Mouse (Mus musculus) liver, embryonic 14.5 days (tissue): ENCODE measurements around the gene Gse1. TPM values are rescaled to one million over a fixed set of nuclear protein-coding genes. Genes with fewer than 3 reads are reported as not detected.

Experiments
- ATAC-seq: fragments of 200-750 bp; cut with Nextera tagmentation; 2 replicates; pipeline ENCODE4 v1.8.0; 2017; ENCODE audit warnings: moderate number of reproducible peaks, mild to moderate bottlenecking, moderate library complexity; ENCODE audit not compliant: insufficient read depth
- DNase-seq, 3 experiments: peaks; one replicate each; pipeline ENCODE4 v3.0.0-alpha.2; 2012 to 2013; ENCODE audit warnings: low read depth in 3 of 3, low spot score in 3 of 3
- H3K27ac ChIP-seq: fragments of 300-500 bp; sonication (generic); 2 replicates; pipeline ENCODE4 v1.5.1; 2014; ENCODE audit warnings: moderate library complexity, mild to moderate bottlenecking, control low read depth, inconsistent platforms
- H3K27me3 ChIP-seq: fragments of 300-500 bp; sonication (generic); 2 replicates; pipeline ENCODE4 v1.6.1; 2014; ENCODE audit warnings: mild to moderate bottlenecking, low read length, moderate library complexity; ENCODE audit not compliant: control insufficient read depth, insufficient read depth
- H3K36me3 ChIP-seq: fragments of 300-500 bp; sonication (generic); replicated peaks from 2 replicates; pipeline ENCODE4 v1.6.1; 2014; ENCODE audit warnings: low read depth; ENCODE audit not compliant: control insufficient read depth, insufficient read depth
- H3K4me1 ChIP-seq, 2 experiments: fragments of 200-500 bp in 1 of 2; fragments of 300-500 bp in 1 of 2; sonication (generic) in 1 of 2; replicated peaks; 2 replicates each; pipeline ENCODE4 v1.6.1; 2012 to 2014; ENCODE audit warnings: antibody characterized with exemption in 1 of 2, inconsistent platforms in 1 of 2, low read length in 1 of 2; ENCODE audit not compliant: control insufficient read depth in 2 of 2, insufficient read depth in 2 of 2
- H3K4me2 ChIP-seq: fragments of 300-500 bp; sonication (generic); 2 replicates; pipeline ENCODE4 v1.6.1; 2014; ENCODE audit warnings: low read depth, mild to moderate bottlenecking, control low read depth, moderate library complexity
- H3K4me3 ChIP-seq, 2 experiments: fragments of 200-500 bp in 1 of 2; fragments of 300-500 bp in 1 of 2; sonication (generic) in 1 of 2; 2 replicates each; pipeline ENCODE4 v1.5.1; 2012 to 2014; ENCODE audit warnings: low read depth in 2 of 2, low read length in 2 of 2, mild to moderate bottlenecking in 2 of 2, control low read depth in 1 of 2, inconsistent platforms in 1 of 2, moderate library complexity in 1 of 2; ENCODE audit not compliant: insufficient read depth in 1 of 2
- H3K9ac ChIP-seq: fragments of 300-500 bp; sonication (generic); replicated peaks from 2 replicates; pipeline ENCODE4 v1.6.1; 2014; ENCODE audit warnings: mild to moderate bottlenecking, control low read depth, moderate library complexity
- H3K9me3 ChIP-seq: fragments of 300-500 bp; sonication (generic); 2 replicates; pipeline ENCODE4 v1.6.1; 2016; ENCODE audit warnings: low read length, mixed read lengths; ENCODE audit not compliant: control insufficient read depth
- CTCF ChIP-seq: IDR thresholded peaks from 2 replicates; pipeline ENCODE4 v1.5.1; 2016; ENCODE audit warnings: antibody characterized with exemption, low read depth, control low read depth
- EP300 ChIP-seq: IDR thresholded peaks from 2 replicates; pipeline ENCODE4 v1.6.1; 2016; ENCODE audit warnings: antibody characterized with exemption, low read depth
- WGBS: fragments of 180-500 bp; shearing (Covaris S2); extraction: QIAGEN DNeasy Blood & Tissue Kit; methylation state at CpG from one replicate; pipeline ENCODE4 v1.1.7; 2014; ENCODE audit not compliant: insufficient replicate concordance; 5-methylcytosine and 5-hydroxymethylcytosine counted together
- polyA plus RNA-seq, 2 experiments: library from polyadenylated mRNA; depleted of rRNA in 1 of 2; stranded (reverse) in 1 of 2; unstranded in 1 of 2; fragments of >200 nt; fragmentation: Nextera tagmentation in 1 of 2; extraction: Ambion mirVana in 1 of 2; gene quantifications; 2 replicates each; pipeline versions ENCODE4 v1.2.1 to v1.2.3; 2012 to 2014

The Gse1 gene
- polyA plus RNA-seq, 2 experiments, result 11.4 to 14.9 TPM

GRCm38 (mm10) chr8:120517666-120518410 lies 289.6 kb downstream of the Gse1 start:
- 67% methylated on average over 11 of the region's 11 CpGs for WGBS
- H3K4me1 ChIP-seq, result peaks cover 2 to 9% of the 10 kb centered on the region in 2 experiments; a peak in 3 of 4 replicates

GRCm38 (mm10) chr8:120518736-120519534 lies 290.7 kb downstream of the Gse1 start:
- DNase-seq (no peak), ATAC-seq (peak; percentile 38; the same call in 1 of the 2 replicates)
- H3K9me3 ChIP-seq, result no peaks in the 10 kb centered on the region
- H3K4me2 ChIP-seq, result no peak overlapping the region
- WGBS, result 85% methylated on average over 14 of the region's 14 CpGs
- no peak overlapping the region for H3K27ac ChIP-seq
- H3K9ac ChIP-seq, result no peak overlapping the region
- H3K4me3 ChIP-seq, result no peak overlapping the region
- H3K27me3 ChIP-seq, result no peaks in the 10 kb centered on the region
- H3K36me3 ChIP-seq, result peaks cover 8% of the 10 kb centered on the region
- TF ChIP-seq EP300, result no peak
- TF ChIP-seq CTCF, result no peak
- H3K4me1 ChIP-seq, result peaks cover 0 to 3% of the 10 kb centered on the region in 2 experiments; a peak in 2 of 4 replicates

More at GRCm38 (mm10) chr8:120517666-120518410, 289.6 kb downstream of the Gse1 start:
- Histone ChIP-seq H3K9me3 (no peaks in the 10 kb centered on the region), H3K27me3 (no peaks in the 10 kb centered on the region), H3K36me3 (peaks cover 8% of the 10 kb centered on the region), H3K4me2 (no peak overlapping the region), H3K27ac (no peak overlapping the region), H3K9ac (no peak overlapping the region), H3K4me3 (no peak overlapping the region)
- TF ChIP-seq CTCF, result no peak
- no peak for TF ChIP-seq EP300
- no peak for DNase-seq
- ATAC-seq, result no peak

GRCm38 (mm10) chr8:120520287-120520686 lies 292.0 kb downstream of the Gse1 start:
- Histone ChIP-seq H3K27ac (no peak overlapping the region), H3K9me3 (no peaks in the 10 kb centered on the region), H3K4me3 (no peak overlapping the region), H3K9ac (no peak overlapping the region), H3K36me3 (peaks cover 8% of the 10 kb centered on the region), H3K4me2 (no peak overlapping the region), H3K4me1 (peaks cover 6 to 8% of the 10 kb centered on the region in 2 experiments), H3K27me3 (no peaks in the 10 kb centered on the region)
- DNase-seq (no peak), ATAC-seq (no peak)
- WGBS, result 75% methylated on average over 15 of the region's 15 CpGs
- no peak for TF ChIP-seq EP300
- TF ChIP-seq CTCF, result no peak

- Histone ChIP-seq H3K36me3 (peaks cover 8% of the 10 kb centered on the region), H3K9me3 (no peaks in the 10 kb centered on the region), H3K9ac (no peak overlapping the region), H3K4me3 (no peak overlapping the region), H3K4me1 (peaks cover 12 to 15% of the 10 kb centered on the region in 2 experiments), H3K4me2 (no peak overlapping the region), H3K27ac (no peak overlapping the region), H3K27me3 (no peaks in the 10 kb centered on the region)
- ATAC-seq (no peak), DNase-seq (no peak)
- 65% methylated on average over 20 of the region's 20 CpGs for WGBS
- TF ChIP-seq EP300, result no peak
- 0 out of 2 replicates have a peak, but pooled peaks have one; percentile 12 for TF ChIP-seq CTCF
Observed at GRCm38 (mm10) chr8:120520707-120521590, 292.7 kb downstream of the Gse1 start.
